Mouse (Mus musculus): ENCODE measurements around the gene Ggt1. TPM values are rescaled to one million over a fixed set of nuclear protein-coding genes. Genes with fewer than 3 reads are reported as not detected.

Gene Ggt1
- polyA plus RNA-seq, 1 experiment from 2014 or later: 4.9 TPM

GRCm38 (mm10) chr10:75591211-75591894 lies 29.9 kb downstream of the Ggt1 start:
- Histone ChIP-seq H3K4me3 (ENCODE audit: low read depth, low read length) (no peak overlapping the region), H3K9me3 (ENCODE audit: control insufficient read depth, low read length) (no peaks in the 10 kb centered on the region), H3K9ac (ENCODE audit: low read depth, low read length) (no peak overlapping the region), H3K27me3 (replicated peaks; ENCODE audit: control insufficient read depth, insufficient read depth, low read length) (no peaks in the 10 kb centered on the region; the same call in 1 of the 2 replicates), H3K36me3 (ENCODE audit: control insufficient read depth, insufficient read depth, low read length) (no peaks in the 10 kb centered on the region), H3K4me2 (no peak overlapping the region), H3K4me1 (replicated peaks; ENCODE audit: control insufficient read depth, insufficient read depth, low read length) (peaks cover 6% of the 10 kb centered on the region), H3K27ac (ENCODE audit: low read depth, low read length) (no peak overlapping the region)
- WGBS: 49% methylated on average over 12 of the region's 12 CpGs
- peak; percentile 45 for DNase-seq (ENCODE audit: low spot score)
- peak; percentile 35; the same call in 1 of the 2 replicates for ATAC-seq (replicated peaks; ENCODE audit: low FRiP score)

- ATAC-seq (replicated peaks; ENCODE audit: low FRiP score) (no peak), DNase-seq (ENCODE audit: low spot score) (no peak)
- Histone ChIP-seq H3K9me3 (ENCODE audit: control insufficient read depth, low read length) (no peaks in the 10 kb centered on the region; the same call in 1 of the 2 replicates), H3K27me3 (replicated peaks; ENCODE audit: control insufficient read depth, insufficient read depth, low read length) (no peaks in the 10 kb centered on the region; the same call in 1 of the 2 replicates), H3K36me3 (ENCODE audit: control insufficient read depth, insufficient read depth, low read length) (no peaks in the 10 kb centered on the region), H3K4me1 (replicated peaks; ENCODE audit: control insufficient read depth, insufficient read depth, low read length) (peaks cover 6% of the 10 kb centered on the region), H3K27ac (ENCODE audit: low read depth, low read length) (no peak overlapping the region), H3K4me3 (ENCODE audit: low read depth, low read length) (no peak overlapping the region), H3K9ac (ENCODE audit: low read depth, low read length) (no peak overlapping the region), H3K4me2 (no peak overlapping the region)
- WGBS: 76% methylated on average over 7 of the region's 7 CpGs
Observed at GRCm38 (mm10) chr10:75592585-75592984, 31.2 kb downstream of the Ggt1 start.

- Histone ChIP-seq H3K9ac (ENCODE audit: low read depth, low read length) (no peak overlapping the region), H3K4me2 (no peak overlapping the region), H3K36me3 (ENCODE audit: control insufficient read depth, insufficient read depth, low read length) (no peaks in the 10 kb centered on the region), H3K27ac (ENCODE audit: low read depth, low read length) (no peak overlapping the region), H3K9me3 (ENCODE audit: control insufficient read depth, low read length) (peaks cover 5% of the 10 kb centered on the region; the same call in 1 of the 2 replicates), H3K27me3 (replicated peaks; ENCODE audit: control insufficient read depth, insufficient read depth, low read length) (no peaks in the 10 kb centered on the region), H3K4me1 (replicated peaks; ENCODE audit: control insufficient read depth, insufficient read depth, low read length) (no peaks in the 10 kb centered on the region; the same call in 1 of the 2 replicates), H3K4me3 (ENCODE audit: low read depth, low read length) (no peak overlapping the region)
- DNase-seq (ENCODE audit: low spot score) (no peak), ATAC-seq (replicated peaks; ENCODE audit: low FRiP score) (no peak)
- 83% methylated on average over 8 of the region's 8 CpGs for WGBS
Observed at GRCm38 (mm10) chr10:75595981-75596380, 34.6 kb downstream of the Ggt1 start.

GRCm38 (mm10) chr10:75600189-75600730 lies 38.9 kb downstream of the Ggt1 start:
- H3K9ac ChIP-seq (ENCODE audit: low read depth, low read length): no peak overlapping the region
- no peaks in the 10 kb centered on the region for H3K4me1 ChIP-seq (replicated peaks; ENCODE audit: control insufficient read depth, insufficient read depth, low read length)
- peaks cover 5% of the 10 kb centered on the region; the same call in 1 of the 2 replicates for H3K9me3 ChIP-seq (ENCODE audit: control insufficient read depth, low read length)
- no peak overlapping the region for H3K4me2 ChIP-seq
- no peak overlapping the region for H3K4me3 ChIP-seq (ENCODE audit: low read depth, low read length)
- no peaks in the 10 kb centered on the region for H3K36me3 ChIP-seq (ENCODE audit: control insufficient read depth, insufficient read depth, low read length)
- no peaks in the 10 kb centered on the region for H3K27me3 ChIP-seq (replicated peaks; ENCODE audit: control insufficient read depth, insufficient read depth, low read length)
- no peak for DNase-seq (ENCODE audit: low spot score)
- no peak for ATAC-seq (replicated peaks; ENCODE audit: low FRiP score)
- no peak overlapping the region for H3K27ac ChIP-seq (ENCODE audit: low read depth, low read length)
- WGBS: 77% methylated on average over 7 of the region's 7 CpGs

GRCm38 (mm10) chr10:75605162-75605846 lies 43.9 kb downstream of the Ggt1 start:
- ATAC-seq (replicated peaks; ENCODE audit: low FRiP score): no peak
- no peak overlapping the region for H3K27ac ChIP-seq (ENCODE audit: low read depth, low read length)
- no peaks in the 10 kb centered on the region for H3K4me1 ChIP-seq (replicated peaks; ENCODE audit: control insufficient read depth, insufficient read depth, low read length)
- H3K9me3 ChIP-seq (ENCODE audit: control insufficient read depth, low read length): no peaks in the 10 kb centered on the region
- no peak for DNase-seq (ENCODE audit: low spot score)
- H3K36me3 ChIP-seq (ENCODE audit: control insufficient read depth, insufficient read depth, low read length): no peaks in the 10 kb centered on the region
- H3K4me3 ChIP-seq (ENCODE audit: low read depth, low read length): no peak overlapping the region
- WGBS: 38% methylated on average over 11 of the region's 11 CpGs
- H3K4me2 ChIP-seq: no peak overlapping the region
- no peaks in the 10 kb centered on the region for H3K27me3 ChIP-seq (replicated peaks; ENCODE audit: control insufficient read depth, insufficient read depth, low read length)
- H3K9ac ChIP-seq (ENCODE audit: low read depth, low read length): no peak overlapping the region

- DNase-seq (ENCODE audit: low spot score): no peak
- no peak for ATAC-seq (replicated peaks; ENCODE audit: low FRiP score)
- H3K4me1 ChIP-seq (replicated peaks; ENCODE audit: control insufficient read depth, insufficient read depth, low read length): no peaks in the 10 kb centered on the region
- H3K27ac ChIP-seq (ENCODE audit: low read depth, low read length): no peak overlapping the region
- 81% methylated on average over 4 of the region's 4 CpGs for WGBS
- H3K9ac ChIP-seq (ENCODE audit: low read depth, low read length): no peak overlapping the region
- H3K27me3 ChIP-seq (replicated peaks; ENCODE audit: control insufficient read depth, insufficient read depth, low read length): no peaks in the 10 kb centered on the region
- H3K9me3 ChIP-seq (ENCODE audit: control insufficient read depth, low read length): no peaks in the 10 kb centered on the region
- H3K4me3 ChIP-seq (ENCODE audit: low read depth, low read length): no peak overlapping the region
- no peak overlapping the region for H3K4me2 ChIP-seq
- no peaks in the 10 kb centered on the region for H3K36me3 ChIP-seq (ENCODE audit: control insufficient read depth, insufficient read depth, low read length)
Observed at GRCm38 (mm10) chr10:75607253-75607652, 45.8 kb downstream of the Ggt1 start.

- Histone ChIP-seq H3K27ac (ENCODE audit: low read depth, low read length) (no peak overlapping the region), H3K9me3 (ENCODE audit: control insufficient read depth, low read length) (no peaks in the 10 kb centered on the region), H3K9ac (ENCODE audit: low read depth, low read length) (no peak overlapping the region), H3K4me1 (replicated peaks; ENCODE audit: control insufficient read depth, insufficient read depth, low read length) (no peaks in the 10 kb centered on the region), H3K4me2 (no peak overlapping the region), H3K4me3 (ENCODE audit: low read depth, low read length) (no peak overlapping the region), H3K27me3 (replicated peaks; ENCODE audit: control insufficient read depth, insufficient read depth, low read length) (no peaks in the 10 kb centered on the region), H3K36me3 (ENCODE audit: control insufficient read depth, insufficient read depth, low read length) (no peaks in the 10 kb centered on the region)
- ATAC-seq (replicated peaks; ENCODE audit: low FRiP score): no peak
- WGBS: 78% methylated on average over 11 of the region's 11 CpGs
- no peak for DNase-seq (ENCODE audit: low spot score)
Observed at GRCm38 (mm10) chr10:75608975-75609374, 47.6 kb downstream of the Ggt1 start.

GRCm38 (mm10) chr10:75610486-75610885 lies 49.1 kb downstream of the Ggt1 start:
- no peak for DNase-seq (ENCODE audit: low spot score)
- 48% methylated on average over 7 of the region's 7 CpGs for WGBS
- no peak for ATAC-seq (replicated peaks; ENCODE audit: low FRiP score)
- no peak overlapping the region for H3K4me3 ChIP-seq (ENCODE audit: low read depth, low read length)
- no peak overlapping the region for H3K4me2 ChIP-seq
- no peaks in the 10 kb centered on the region for H3K36me3 ChIP-seq (ENCODE audit: control insufficient read depth, insufficient read depth, low read length)
- H3K4me1 ChIP-seq (replicated peaks; ENCODE audit: control insufficient read depth, insufficient read depth, low read length): 0 out of 2 replicates have a peak, but pooled peaks cover 2% of the 10 kb centered on the region
- H3K9me3 ChIP-seq (ENCODE audit: control insufficient read depth, low read length): no peaks in the 10 kb centered on the region
- H3K27ac ChIP-seq (ENCODE audit: low read depth, low read length): no peak overlapping the region
- H3K9ac ChIP-seq (ENCODE audit: low read depth, low read length): no peak overlapping the region
- H3K27me3 ChIP-seq (replicated peaks; ENCODE audit: control insufficient read depth, insufficient read depth, low read length): no peaks in the 10 kb centered on the region

All from liver, embryonic 11.5 days (tissue).